Mouse (Mus musculus) splenic B cell, adult 2 months (primary cell): ENCODE data around the gene Slc11a2.

ENCODE experiments used
- DNase-seq: peaks from one replicate; pipeline ENCODE4 v3.0.0-alpha.2; 2011; ENCODE audit warnings: low read depth, low spot score
- H3K27me3 ChIP-seq: 2 replicates; pipeline ENCODE4 v1.6.1; 2012; ENCODE audit warnings: mild to moderate bottlenecking, low read length, moderate library complexity, mixed read lengths; ENCODE audit not compliant: control insufficient read depth, poor library complexity, insufficient read depth, severe bottlenecking
- H3K36me3 ChIP-seq: 2 replicates; pipeline ENCODE4 v1.6.1; 2012; ENCODE audit warnings: mild to moderate bottlenecking, low read length, moderate library complexity, mixed read lengths; ENCODE audit not compliant: control insufficient read depth, poor library complexity, insufficient read depth, severe bottlenecking

Slc11a2 gene

GRCm38 (mm10) chr15:100424396-100425122 is at the start of gene Slc11a2:
Slc11a2 (minus strand) TSS chr15:100425072.
- DNase-seq, result peak; percentile 54
- Histone ChIP-seq H3K27me3 (no peaks in the 10 kb centered on the region; the same call in 1 of the 2 replicates), H3K36me3 (no peaks in the 10 kb centered on the region)

- Histone ChIP-seq H3K36me3 (peaks cover 3% of the 10 kb centered on the region), H3K27me3 (no peaks in the 10 kb centered on the region)
- no peak for DNase-seq
These were observed 49.1 kb upstream of the Slc11a2 start for GRCm38 (mm10) chr15:100473926-100474503.

- no peaks in the 10 kb centered on the region for H3K27me3 ChIP-seq
- no peak for DNase-seq
- no peaks in the 10 kb centered on the region; the same call in none of the 2 replicates for H3K36me3 ChIP-seq
These were observed 45.2 kb upstream of the Slc11a2 start for GRCm38 (mm10) chr15:100470037-100470436.

GRCm38 (mm10) chr15:100469189-100469545 is 44.3 kb upstream of the Slc11a2 start:
- H3K27me3 ChIP-seq, result no peaks in the 10 kb centered on the region
- no peak for DNase-seq

GRCm38 (mm10) chr15:100468295-100469188 is 43.7 kb upstream of the Slc11a2 start, which contains the start of gene Letmd1:
Letmd1 (plus strand) TSS chr15:100469023.
- H3K36me3 ChIP-seq, result no peaks in the 10 kb centered on the region; the same call in 1 of the 2 replicates
- DNase-seq, result peak; percentile 91

More at GRCm38 (mm10) chr15:100469189-100469545, 44.3 kb upstream of the Slc11a2 start:
- H3K36me3 ChIP-seq, result no peaks in the 10 kb centered on the region; the same call in 1 of the 2 replicates

GRCm38 (mm10) chr15:100467738-100468137 is 42.9 kb upstream of the Slc11a2 start:
- DNase-seq, result no peak
- H3K36me3 ChIP-seq, result no peaks in the 10 kb centered on the region

More at GRCm38 (mm10) chr15:100468295-100469188, 43.7 kb upstream of the Slc11a2 start, which contains the start of gene Letmd1:
- H3K27me3 ChIP-seq, result no peaks in the 10 kb centered on the region

GRCm38 (mm10) chr15:100465432-100465831 is 40.6 kb upstream of the Slc11a2 start:
- Histone ChIP-seq H3K36me3 (no peaks in the 10 kb centered on the region), H3K27me3 (no peaks in the 10 kb centered on the region)
- DNase-seq, result peak; percentile 38

More at GRCm38 (mm10) chr15:100467738-100468137, 42.9 kb upstream of the Slc11a2 start:
- H3K27me3 ChIP-seq, result no peaks in the 10 kb centered on the region

- no peaks in the 10 kb centered on the region for H3K27me3 ChIP-seq
- no peaks in the 10 kb centered on the region for H3K36me3 ChIP-seq
- peak; percentile 80 for DNase-seq
These were observed 38.8 kb upstream of the Slc11a2 start for GRCm38 (mm10) chr15:100463712-100464111.

- Histone ChIP-seq H3K27me3 (no peaks in the 10 kb centered on the region), H3K36me3 (no peaks in the 10 kb centered on the region)
- no peak for DNase-seq
These were observed 37.2 kb upstream of the Slc11a2 start for GRCm38 (mm10) chr15:100462086-100462485.

GRCm38 (mm10) chr15:100461646-100462045 is 36.8 kb upstream of the Slc11a2 start:
- Histone ChIP-seq H3K27me3 (no peaks in the 10 kb centered on the region), H3K36me3 (no peaks in the 10 kb centered on the region)
- peak; percentile 29 for DNase-seq

- H3K27me3 ChIP-seq, result no peaks in the 10 kb centered on the region
- peak; percentile 75 for DNase-seq
- H3K36me3 ChIP-seq, result no peaks in the 10 kb centered on the region
These were observed 36.1 kb upstream of the Slc11a2 start for GRCm38 (mm10) chr15:100460942-100461341.

- DNase-seq, result peak; percentile 88
- Histone ChIP-seq H3K36me3 (no peaks in the 10 kb centered on the region), H3K27me3 (no peaks in the 10 kb centered on the region)
These were observed 33.2 kb upstream of the Slc11a2 start for GRCm38 (mm10) chr15:100458055-100458454.

GRCm38 (mm10) chr15:100457340-100457739 is 32.5 kb upstream of the Slc11a2 start:
- H3K27me3 ChIP-seq, result no peaks in the 10 kb centered on the region
- peak; percentile 91 for DNase-seq
- no peaks in the 10 kb centered on the region for H3K36me3 ChIP-seq

GRCm38 (mm10) chr15:100456356-100456991 is 31.6 kb upstream of the Slc11a2 start:
- no peak for DNase-seq

More at GRCm38 (mm10) chr15:100456356-100456991, 31.6 kb upstream of the Slc11a2 start:
- Histone ChIP-seq H3K36me3 (no peaks in the 10 kb centered on the region), H3K27me3 (no peaks in the 10 kb centered on the region)
